ENCODE assay signal across 21 mouse cellular contexts in the genomic region with DNA sequence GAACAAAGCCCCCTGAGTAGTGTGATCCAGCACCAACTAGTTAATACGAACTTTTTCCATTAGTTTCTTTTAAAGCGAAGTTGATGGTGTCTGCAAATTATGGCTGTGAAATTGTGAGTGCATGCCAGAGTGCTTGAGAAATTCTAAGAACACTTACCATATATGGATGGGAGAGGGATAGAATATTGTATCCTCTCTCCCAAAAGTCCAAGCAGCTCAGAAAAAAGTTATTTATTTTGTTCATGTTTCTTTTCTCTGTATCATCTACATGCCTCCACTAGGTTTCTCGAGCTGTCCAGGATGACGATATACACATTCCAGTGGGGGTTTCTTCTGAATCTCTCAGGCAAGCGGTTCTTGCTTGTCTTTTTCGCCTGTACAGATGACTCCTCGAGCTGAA.
DNase-seq lines count a peak whose midpoint lies in the region; ATAC-seq and TF ChIP-seq lines count a peak whose summit lies in the region.
"Had no signal": no experiment of that assay in that cellular context is flagged by ENCODE, and none has a peak within 500 bp of the region (broad histone marks: within the 10 kb centered on the region; RNA-seq: fewer than 3 reads in every experiment).

No protein-coding gene starts in this region.

- H3K9me3 ChIP-seq in heart, embryonic 10.5 days, result no peaks in the 10 kb centered on the region
- no peaks in the 10 kb centered on the region for H3K9me3 ChIP-seq in lung, embryonic 14.5 days (ENCODE audit: low read depth, low read length)
- no peaks in the 10 kb centered on the region for H3K9me3 ChIP-seq in lung, postnatal 0 days (ENCODE audit: low read length)
- H3K9me3 ChIP-seq: forebrain, embryonic 10.5 days; forebrain, embryonic 13.5 days; heart, embryonic 13.5 days had no signal

- 71% methylated on average over 7 of the region's 7 CpGs for WGBS in heart, embryonic 10.5 days
- 50% methylated on average over 7 of the region's 7 CpGs for WGBS in lung, embryonic 14.5 days
- 48% methylated on average over 7 of the region's 7 CpGs for WGBS in lung, postnatal 0 days

- no peak overlapping the region for H3K9ac ChIP-seq in lung, embryonic 14.5 days
- no peak overlapping the region for H3K9ac ChIP-seq in lung, postnatal 0 days (replicated peaks; ENCODE audit: low read depth)
- H3K9ac ChIP-seq: forebrain, embryonic 13.5 days; heart, embryonic 13.5 days; hindbrain, embryonic 14.5 days had no signal

- TF ChIP-seq CTCF in lung, embryonic 14.5 days (IDR thresholded peaks at IDR 0.05; ENCODE audit: low read depth), result no peak
- no peak for TF ChIP-seq CTCF in lung, postnatal 0 days (IDR thresholded peaks at IDR 0.05)

- no peak overlapping the region for H3K27ac ChIP-seq in heart, embryonic 10.5 days
- no peak overlapping the region for H3K27ac ChIP-seq in lung, embryonic 14.5 days (ENCODE audit: low read depth)
- H3K27ac ChIP-seq in lung, postnatal 0 days (ENCODE audit: low read length), result no peak overlapping the region
- H3K27ac ChIP-seq: forebrain, embryonic 10.5 days; forebrain, embryonic 13.5 days; heart, embryonic 13.5 days; hindbrain, embryonic 14.5 days; hindbrain, postnatal 0 days had no signal

- H3K4me1 ChIP-seq in heart, embryonic 10.5 days, result no peaks in the 10 kb centered on the region
- peaks cover 5% of the 10 kb centered on the region for H3K4me1 ChIP-seq in lung, embryonic 14.5 days (ENCODE audit: insufficient read depth)
- H3K4me1 ChIP-seq in lung, postnatal 0 days (ENCODE audit: insufficient read depth, low read depth, low read length), result no peaks in the 10 kb centered on the region
- H3K4me1 ChIP-seq: forebrain, embryonic 10.5 days; forebrain, embryonic 13.5 days had no signal

- peak; percentile 52 for ATAC-seq in lung, embryonic 14.5 days (ENCODE audit: insufficient read depth)
- peak; percentile 57 for ATAC-seq in lung, postnatal 0 days
- ATAC-seq: activated CD4-positive, CD25-positive, alpha-beta regulatory T cell, adult 4 months; forebrain, embryonic 13.5 days; forebrain, embryonic 16.5 days; hindbrain, postnatal 0 days had no signal

- H3K4me3 ChIP-seq in heart, embryonic 10.5 days, result no peak overlapping the region
- no peak overlapping the region for H3K4me3 ChIP-seq in lung, embryonic 14.5 days (ENCODE audit: low read depth, low read length)
- no peak overlapping the region for H3K4me3 ChIP-seq in lung, postnatal 0 days (ENCODE audit: low read depth, low read length)
- H3K4me3 ChIP-seq: forebrain, embryonic 10.5 days; forebrain, embryonic 13.5 days; heart, embryonic 13.5 days had no signal

- no peak for TF ChIP-seq EP300 in lung, postnatal 0 days (IDR thresholded peaks at IDR 0.05)

- peak; percentile 54 for DNase-seq in heart, embryonic 10.5 days (ENCODE audit: low spot score)
- DNase-seq in heart, adult 8-10 months (ENCODE audit: low spot score), result no peak
- peak; percentile 77 for DNase-seq in lung, embryonic 14.5 days
- DNase-seq in lung, postnatal 25 days (ENCODE audit: low spot score), result no peak
- DNase-seq in lung, postnatal 0 days (ENCODE audit: low spot score), result peak; percentile 75
- DNase-seq in lung, postnatal 14 days, result no peak
- DNase-seq: adrenal gland, adult 8-10 months; adrenal gland, postnatal 25 days; cerebellum, adult 18-20 months; cerebellum, adult 9-10 months; cerebellum, postnatal 14 days; gastrocnemius, postnatal 10 days; heart, postnatal 14 days; heart, postnatal 4 days had no signal

- no peak overlapping the region for H3K4me2 ChIP-seq in lung, embryonic 14.5 days
- H3K4me2 ChIP-seq in lung, postnatal 0 days (replicated peaks; ENCODE audit: low read depth, low read length), result no peak overlapping the region
- H3K4me2 ChIP-seq: forebrain, embryonic 13.5 days; heart, embryonic 13.5 days; hindbrain, embryonic 14.5 days had no signal

- H3K36me3 ChIP-seq in heart, embryonic 10.5 days, result no peaks in the 10 kb centered on the region
- H3K36me3 ChIP-seq in lung, embryonic 14.5 days (ENCODE audit: insufficient read depth), result no peaks in the 10 kb centered on the region
- no peaks in the 10 kb centered on the region for H3K36me3 ChIP-seq in lung, postnatal 0 days (ENCODE audit: insufficient read depth, low read length)
- H3K36me3 ChIP-seq: forebrain, embryonic 10.5 days; heart, embryonic 13.5 days had no signal

- no peaks in the 10 kb centered on the region for H3K27me3 ChIP-seq in heart, embryonic 10.5 days (ENCODE audit: insufficient read depth, poor library complexity, severe bottlenecking)
- H3K27me3 ChIP-seq in lung, embryonic 14.5 days (ENCODE audit: insufficient read depth, low read length), result no peaks in the 10 kb centered on the region
- no peaks in the 10 kb centered on the region for H3K27me3 ChIP-seq in lung, postnatal 0 days (replicated peaks; ENCODE audit: insufficient read depth, low read length)
- H3K27me3 ChIP-seq: forebrain, embryonic 13.5 days; heart, embryonic 13.5 days had no signal

Comparison
In these comparisons a context has a peak if more than half of its experiments do, and no peak if none do; other contexts are left out.
1. DNase-seq: peak in heart, embryonic 10.5 days (single experiment), lung, embryonic 14.5 days (single experiment) and lung, postnatal 0 days (single experiment); none in heart, adult 8-10 months (single experiment), lung, postnatal 25 days (single experiment) and lung, postnatal 14 days (single experiment).